Mouse (Mus musculus) limb, embryonic 14.5 days (tissue): ENCODE data around the gene Timm8a1. TPM values are rescaled to one million over a fixed set of nuclear protein-coding genes. Genes with fewer than 3 reads are reported as not detected.

Experiments
- ATAC-seq: fragments of 200-750 bp; cut with Nextera tagmentation; 2 replicates; pipeline ENCODE4 v1.8.0; 2017; ENCODE audit warnings: low read depth, moderate number of reproducible peaks, moderate TSS enrichment; ENCODE audit not compliant: low FRiP score
- DNase-seq: peaks from one replicate; pipeline ENCODE4 v3.0.0-alpha.2; 2015; ENCODE audit warnings: low spot score
- H3K27ac ChIP-seq: fragments of 300-500 bp; sonication (generic); replicated peaks from 2 replicates; pipeline ENCODE4 v1.5.1; 2014; ENCODE audit warnings: low read depth, mild to moderate bottlenecking, low read length, moderate library complexity, mixed read lengths
- H3K27me3 ChIP-seq: fragments of 300-500 bp; sonication (generic); 2 replicates; pipeline ENCODE4 v1.6.1; 2014; ENCODE audit warnings: low read length, mixed read lengths; ENCODE audit not compliant: control insufficient read depth, insufficient read depth
- H3K36me3 ChIP-seq: fragments of 300-500 bp; sonication (generic); 2 replicates; pipeline ENCODE4 v1.6.1; 2014; ENCODE audit warnings: mild to moderate bottlenecking, low read length, moderate library complexity, mixed read lengths; ENCODE audit not compliant: control insufficient read depth, insufficient read depth
- H3K4me1 ChIP-seq: fragments of 300-500 bp; sonication (generic); 2 replicates; pipeline ENCODE4 v1.6.1; 2014; ENCODE audit warnings: antibody characterized with exemption, low read length, mixed read lengths; ENCODE audit not compliant: control insufficient read depth, insufficient read depth
- H3K4me2 ChIP-seq: fragments of 300-500 bp; sonication (generic); replicated peaks from 2 replicates; pipeline ENCODE4 v1.6.1; 2014; ENCODE audit warnings: low read depth, mild to moderate bottlenecking, low read length, moderate library complexity; ENCODE audit not compliant: severe bottlenecking
- H3K4me3 ChIP-seq: fragments of 300-500 bp; sonication (generic); replicated peaks from 2 replicates; pipeline ENCODE4 v1.5.1; 2014; ENCODE audit warnings: low read length
- H3K9ac ChIP-seq: fragments of 300-500 bp; sonication (generic); 2 replicates; pipeline ENCODE4 v1.6.1; 2014; ENCODE audit warnings: mild to moderate bottlenecking, low read depth, low read length, moderate library complexity; ENCODE audit not compliant: severe bottlenecking
- H3K9me3 ChIP-seq: fragments of 300-500 bp; sonication (generic); 2 replicates; pipeline ENCODE4 v1.6.1; 2016; ENCODE audit warnings: low read length; ENCODE audit not compliant: control insufficient read depth
- POLR2A ChIP-seq: fragments of 200-500 bp; IDR thresholded peaks from 2 replicates; pipeline ENCODE4 v1.8.0; 2012; ENCODE audit warnings: inconsistent platforms, mild to moderate bottlenecking, moderate library complexity, borderline replicate concordance; ENCODE audit not compliant: insufficient read depth, insufficient read length; ENCODE audit errors: extremely low read depth
- WGBS: fragments of 180-500 bp; shearing (Covaris S2); extraction: QIAGEN DNeasy Blood & Tissue Kit; methylation state at CpG from one replicate; pipeline ENCODE4 v1.1.7; 2014; 5-methylcytosine and 5-hydroxymethylcytosine counted together
- polyA plus RNA-seq, 2 experiments: library from polyadenylated mRNA; depleted of rRNA in 1 of 2; stranded (reverse) in 1 of 2; unstranded in 1 of 2; fragments of >200 nt; fragmentation: Nextera tagmentation in 1 of 2; extraction: Ambion mirVana in 1 of 2; gene quantifications; 2 replicates each; pipeline versions ENCODE4 v1.2.1 to v1.2.3; 2012 to 2014

Gene Timm8a1
- polyA plus RNA-seq, 2 experiments, result 16.2 to 67.1 TPM

GRCm38 (mm10) chrX:134585103-134586002, 43.7 kb upstream of the Timm8a1 start, which contains the start of gene Rpl36a:
Rpl36a (plus strand) TSS chrX:134585654.
- no peaks in the 10 kb centered on the region for H3K27me3 ChIP-seq
- TF ChIP-seq POLR2A, result peak; percentile 93; the same call in 1 of the 2 replicates
- H3K9ac ChIP-seq, result peak within 1 kb of the TSS; percentile 70
- H3K9me3 ChIP-seq, result no peaks in the 10 kb centered on the region
- peak; percentile 95 for DNase-seq
- peak within 1 kb of the TSS; percentile 58 for H3K4me2 ChIP-seq
- H3K4me3 ChIP-seq, result peak within 1 kb of the TSS; percentile 48
- WGBS, result 19% methylated on average over 45 of the region's 45 CpGs
- H3K36me3 ChIP-seq, result peaks cover 9% of the 10 kb centered on the region; the same call in 1 of the 2 replicates
- no peaks in the 10 kb centered on the region for H3K4me1 ChIP-seq
- peak within 1 kb of the TSS; percentile 86 for H3K27ac ChIP-seq
- peak; percentile 97 for ATAC-seq

GRCm38 (mm10) chrX:134582888-134583669, 41.4 kb upstream of the Timm8a1 start, which contains the start of gene Btk:
Btk (minus strand) TSS chrX:134583570.
- H3K36me3 ChIP-seq, result 0 out of 2 replicates have a peak, but pooled peaks cover 4% of the 10 kb centered on the region
- H3K4me3 ChIP-seq, result no peak within 1 kb of the TSS
- no peaks in the 10 kb centered on the region for H3K9me3 ChIP-seq
- 78% methylated on average over 11 of the region's 11 CpGs for WGBS
- H3K4me2 ChIP-seq, result no peak within 1 kb of the TSS
- TF ChIP-seq POLR2A, result no peak
- H3K4me1 ChIP-seq, result no peaks in the 10 kb centered on the region
- no peak within 1 kb of the TSS for H3K9ac ChIP-seq
- ATAC-seq (no peak), DNase-seq (no peak)
- no peaks in the 10 kb centered on the region for H3K27me3 ChIP-seq
- H3K27ac ChIP-seq, result no peak within 1 kb of the TSS

GRCm38 (mm10) chrX:134582270-134582669, 40.6 kb upstream of the Timm8a1 start:
- no peak for ATAC-seq

GRCm38 (mm10) chrX:134580528-134581305, 39.1 kb upstream of the Timm8a1 start:
- Histone ChIP-seq H3K9me3 (no peaks in the 10 kb centered on the region), H3K4me2 (no peak overlapping the region), H3K27ac (no peak overlapping the region), H3K4me1 (no peaks in the 10 kb centered on the region), H3K36me3 (no peaks in the 10 kb centered on the region), H3K27me3 (no peaks in the 10 kb centered on the region), H3K9ac (no peak overlapping the region), H3K4me3 (no peak overlapping the region)
- DNase-seq (no peak), ATAC-seq (no peak)
- no peak for TF ChIP-seq POLR2A
- whole genome bisulfite sequencing, result 84% methylated on average over 14 of the region's 14 CpGs

More at GRCm38 (mm10) chrX:134582270-134582669, 40.6 kb upstream of the Timm8a1 start:
- H3K27ac ChIP-seq, result no peak overlapping the region
- no peak for DNase-seq
- WGBS, result 72% methylated on average over 6 of the region's 11 CpGs
- no peak overlapping the region for H3K4me2 ChIP-seq
- no peaks in the 10 kb centered on the region for H3K9me3 ChIP-seq
- H3K9ac ChIP-seq, result no peak overlapping the region
- no peak overlapping the region for H3K4me3 ChIP-seq
- no peaks in the 10 kb centered on the region for H3K4me1 ChIP-seq
- no peaks in the 10 kb centered on the region for H3K27me3 ChIP-seq
- H3K36me3 ChIP-seq, result 0 out of 2 replicates have a peak, but pooled peaks cover 3% of the 10 kb centered on the region
- no peak for TF ChIP-seq POLR2A

- Histone ChIP-seq H3K4me3 (no peak overlapping the region), H3K36me3 (no peaks in the 10 kb centered on the region), H3K4me1 (no peaks in the 10 kb centered on the region), H3K9ac (no peak overlapping the region), H3K27ac (no peak overlapping the region), H3K9me3 (no peaks in the 10 kb centered on the region), H3K27me3 (no peaks in the 10 kb centered on the region), H3K4me2 (no peak overlapping the region)
- TF ChIP-seq POLR2A, result no peak
- ATAC-seq (no peak), DNase-seq (no peak)
- 86% methylated on average over 4 of the region's 4 CpGs for WGBS
Measured at GRCm38 (mm10) chrX:134577896-134578295, 36.2 kb upstream of the Timm8a1 start.
